Mouse (Mus musculus) cerebellum, postnatal 4 days (tissue): ENCODE results near the gene Osgin1.

Experiments
- DNase-seq, 2 experiments: peaks; one replicate each; pipeline ENCODE4 v3.0.0; 2022; ENCODE audit warnings: low spot score in 2 of 2, mixed read lengths in 1 of 2

The Osgin1 gene

DNA sequence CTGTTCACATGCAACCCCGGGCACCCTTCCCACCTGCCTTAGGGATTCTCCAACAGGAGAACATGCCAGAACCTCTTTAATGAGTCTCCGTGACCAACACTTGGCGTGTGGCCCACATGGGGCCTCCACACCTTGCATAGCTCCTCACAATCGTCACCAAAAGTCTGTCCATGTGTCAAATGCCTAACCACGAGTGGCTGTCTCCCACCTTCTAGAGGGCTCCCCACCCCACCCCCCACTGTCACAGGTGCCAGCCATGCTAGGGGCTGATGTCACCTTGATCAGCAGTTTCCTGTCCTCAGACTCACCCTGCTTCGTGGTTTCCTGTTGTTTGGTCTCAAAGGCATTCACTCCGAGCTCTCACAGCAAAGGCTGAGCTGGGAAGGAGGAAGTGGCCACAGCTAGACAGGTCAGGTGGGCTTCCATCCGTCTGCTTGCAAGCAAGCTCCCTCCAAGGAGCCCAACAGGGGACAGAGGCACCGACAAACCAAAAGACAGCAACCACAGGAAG, 10.2 kb upstream of the Osgin1 start:
- no peak for DNase-seq

DNA sequence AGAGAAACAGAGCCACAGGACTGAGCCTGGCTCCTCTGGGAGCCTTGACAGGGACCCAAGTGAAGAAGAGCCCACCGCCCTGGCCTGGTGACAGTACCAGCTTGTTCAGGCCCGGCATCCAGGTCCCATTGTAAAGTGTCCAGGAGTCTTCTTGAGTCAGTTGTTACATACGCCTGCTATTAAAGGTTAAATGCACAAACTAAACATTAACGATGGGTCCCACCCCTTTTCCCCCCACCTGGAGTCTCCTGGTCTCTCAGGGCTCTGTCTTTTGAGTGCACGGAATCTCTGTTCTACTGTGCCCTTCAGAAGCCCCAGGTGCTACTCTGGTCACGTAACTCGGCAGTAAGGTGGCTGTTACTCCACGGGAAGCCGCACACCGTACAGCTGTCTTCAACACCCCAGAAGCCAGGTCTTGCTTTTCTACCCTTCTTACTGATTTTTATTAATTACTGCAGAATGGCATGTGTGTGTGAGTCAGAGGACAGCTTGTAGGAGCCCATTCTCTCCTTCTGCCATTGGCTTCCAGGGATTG, 9.7 kb upstream of the Osgin1 start:
- no peak for DNase-seq

DNA sequence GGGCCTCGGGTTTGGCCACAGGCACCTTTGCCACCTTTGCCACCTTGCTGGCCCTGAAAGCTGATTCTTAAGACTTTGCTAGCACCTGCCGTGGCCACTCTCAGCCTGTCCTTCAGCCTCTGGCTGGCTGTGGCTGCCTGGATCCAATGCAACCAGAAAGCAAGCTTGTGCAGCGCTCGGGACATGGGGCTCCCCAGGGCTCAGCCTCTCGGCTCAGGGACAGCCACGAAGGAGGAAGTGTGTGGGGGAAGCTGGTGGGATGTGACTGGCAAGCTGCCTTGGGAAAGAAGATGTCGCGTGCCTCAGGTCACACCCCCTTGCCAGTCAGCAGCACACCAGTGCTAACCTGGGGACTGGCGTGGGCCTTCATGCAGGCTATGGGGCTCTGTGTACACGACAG, 9.2 kb upstream of the Osgin1 start:
- no peak for DNase-seq

DNA sequence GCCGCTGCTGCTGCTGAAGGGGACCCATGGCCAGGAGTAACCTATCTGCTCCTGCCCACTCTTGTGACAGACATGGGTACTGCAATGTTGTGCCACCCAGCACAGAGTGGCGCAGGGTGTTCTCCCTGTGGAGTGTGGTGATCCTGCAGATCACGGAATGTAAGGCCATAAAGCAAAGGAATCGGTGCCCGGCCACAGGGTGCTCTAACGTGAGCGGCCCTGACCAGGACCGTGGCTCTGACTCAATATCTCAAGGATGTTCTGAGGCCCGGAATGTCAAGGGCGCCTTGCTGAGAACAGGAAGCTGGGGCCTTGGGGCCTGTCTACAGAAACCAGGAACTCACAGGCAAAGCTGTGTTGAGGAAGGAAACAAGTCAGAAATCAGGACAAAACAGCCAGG, 8.4 kb upstream of the Osgin1 start:
- DNase-seq: no peak

DNA sequence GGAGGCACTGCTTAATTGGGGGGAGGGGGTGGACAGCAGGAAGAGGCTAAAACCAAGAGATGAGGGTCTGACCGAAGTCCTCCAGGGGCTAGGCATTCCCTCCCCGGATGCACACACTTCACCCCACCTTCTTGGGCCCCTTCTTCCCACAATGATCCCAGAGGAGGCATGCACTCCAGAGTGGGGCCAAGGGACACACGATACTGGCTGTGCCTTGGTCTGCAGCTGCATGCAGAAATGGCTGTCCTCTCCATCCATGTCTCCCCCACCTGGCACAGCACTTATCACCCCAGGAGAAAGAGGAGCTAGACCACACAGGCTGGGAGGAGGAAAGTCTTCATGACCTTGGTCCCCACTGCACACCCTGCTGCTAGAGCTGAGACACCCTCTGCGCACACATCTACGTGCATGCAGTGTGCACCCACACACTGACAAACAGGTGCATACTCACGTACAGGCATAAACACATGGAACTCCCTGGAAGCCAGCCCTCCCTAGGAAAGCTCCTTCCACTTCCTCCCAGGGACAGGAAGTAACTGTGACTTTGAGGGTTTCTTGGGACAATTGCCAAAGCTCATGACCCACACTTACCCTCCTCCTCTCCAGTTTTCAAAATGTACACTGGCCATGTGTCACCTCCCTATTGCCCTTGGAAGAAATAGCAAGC, 7.7 kb upstream of the Osgin1 start:
- DNase-seq: no peak

DNA sequence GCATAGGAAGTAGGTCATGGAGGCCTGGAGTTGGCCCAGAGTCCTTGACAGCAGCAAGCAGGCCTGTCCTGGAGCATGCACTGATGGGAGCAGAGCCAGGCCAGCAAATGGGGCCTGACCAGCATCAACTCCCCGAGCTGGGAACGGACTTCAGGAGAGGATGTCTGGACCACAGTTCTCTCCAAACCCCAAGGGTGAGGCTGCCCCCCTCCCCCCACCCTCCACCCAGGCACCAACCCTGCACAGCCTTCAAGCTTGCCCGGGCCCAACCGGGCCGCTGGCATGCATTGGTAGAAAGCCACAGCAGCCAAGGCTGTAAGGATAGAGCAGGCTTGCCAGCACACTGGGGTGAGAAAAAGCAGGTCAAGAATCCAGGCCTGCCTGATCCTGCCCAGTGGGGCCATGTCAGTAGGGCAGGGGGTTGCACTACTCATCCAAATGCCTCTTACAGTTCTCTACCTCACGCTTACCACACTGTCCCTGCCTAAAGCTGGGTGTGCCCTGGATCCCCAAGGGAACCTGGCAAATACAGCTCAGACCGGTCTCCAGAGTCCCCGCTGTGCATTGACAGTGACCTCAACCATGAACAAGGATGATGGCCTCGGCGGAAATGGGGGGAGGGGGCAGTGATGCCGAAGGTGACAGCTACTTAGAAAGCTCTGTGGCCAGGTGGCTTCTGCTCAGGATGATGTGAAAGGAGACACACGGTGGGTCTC, 6.1 kb upstream of the Osgin1 start:
- DNase-seq: no peak

DNA sequence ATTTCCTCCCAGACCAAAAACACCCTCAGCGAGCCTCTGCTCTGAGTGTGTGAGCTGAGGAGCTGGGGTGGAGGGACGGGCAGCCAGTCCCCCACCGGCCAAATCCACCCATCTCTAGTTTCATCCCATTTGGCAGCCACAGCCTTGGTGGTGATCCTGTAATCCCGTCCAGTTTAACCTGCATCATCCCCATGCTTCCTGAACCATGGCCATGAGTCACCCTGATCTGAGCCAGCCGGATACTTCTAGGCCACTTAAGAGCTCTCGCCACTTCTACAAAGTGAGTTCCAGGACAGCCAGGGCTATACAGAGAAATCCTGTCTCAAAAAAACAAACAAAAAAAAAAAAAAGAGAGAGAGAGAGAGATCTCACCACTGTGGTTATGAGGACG, 5.6 kb upstream of the Osgin1 start:
- DNase-seq: no peak

DNA sequence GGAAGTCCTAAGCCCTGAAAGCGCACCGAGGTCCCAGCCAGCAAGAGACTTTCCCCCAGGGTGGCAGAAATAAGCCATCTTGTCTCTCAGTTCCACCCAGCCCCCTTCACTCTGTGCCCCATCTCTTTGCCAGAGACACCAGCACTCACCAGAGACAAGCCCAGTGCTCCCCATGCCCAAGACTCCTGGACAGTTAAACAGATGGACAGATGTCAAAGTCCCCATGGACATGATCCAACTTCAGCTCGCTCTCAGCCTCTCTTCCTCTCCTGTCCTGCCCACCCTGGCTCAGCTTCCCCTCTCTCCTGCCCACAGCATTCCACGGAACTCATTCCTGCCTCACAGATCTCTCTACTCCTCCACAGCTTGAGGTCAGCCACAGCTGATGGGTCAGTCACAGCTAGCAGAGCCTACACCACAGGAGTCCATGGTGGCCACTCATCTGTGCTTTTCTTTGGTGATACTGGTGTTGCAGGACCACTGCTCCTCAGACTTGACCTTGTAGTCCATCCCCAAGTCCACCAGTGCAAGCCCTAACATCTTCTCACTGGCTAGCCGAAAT, 5.1 kb upstream of the Osgin1 start:
- no peak for DNase-seq

DNA sequence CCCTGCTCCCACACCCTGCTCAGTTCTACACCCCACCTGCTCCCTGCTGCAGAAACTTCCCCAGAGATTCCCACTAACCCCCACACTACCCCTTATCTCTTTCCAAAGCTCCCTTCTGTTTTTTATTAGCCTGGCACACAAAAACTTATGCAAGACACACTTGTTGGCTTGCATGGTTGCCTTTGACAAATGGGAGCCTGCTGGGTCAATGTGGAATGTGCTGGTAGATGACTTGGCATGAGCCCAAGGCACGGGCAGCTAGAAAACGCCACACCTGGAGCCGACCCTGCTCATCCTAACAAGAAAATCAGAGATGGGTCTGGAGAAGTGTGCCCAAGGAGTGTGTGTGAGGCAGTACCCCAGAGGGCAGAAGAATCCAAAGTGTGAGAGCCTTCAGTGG, 4.4 kb upstream of the Osgin1 start:
- DNase-seq: no peak

DNA sequence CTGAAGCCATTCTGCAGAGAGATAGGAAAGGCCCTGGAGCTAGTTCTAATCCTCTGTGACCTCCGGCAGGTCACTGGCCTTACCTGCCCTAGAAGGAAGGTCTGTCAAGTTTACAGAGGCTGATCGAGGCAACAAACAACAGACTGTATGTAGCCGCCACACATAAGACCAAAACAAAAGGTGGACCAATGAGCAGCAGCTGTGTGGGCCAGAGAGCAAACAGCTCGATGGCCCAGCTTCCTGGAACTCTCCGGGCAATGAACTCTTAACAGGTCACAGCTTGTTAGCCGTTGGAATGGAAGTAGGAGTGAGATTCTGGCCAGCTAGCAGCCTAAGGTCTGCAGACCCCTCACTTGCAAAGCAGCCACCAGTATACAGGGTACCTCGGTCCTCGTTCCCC, 3.7 kb upstream of the Osgin1 start:
- DNase-seq: no peak

DNA sequence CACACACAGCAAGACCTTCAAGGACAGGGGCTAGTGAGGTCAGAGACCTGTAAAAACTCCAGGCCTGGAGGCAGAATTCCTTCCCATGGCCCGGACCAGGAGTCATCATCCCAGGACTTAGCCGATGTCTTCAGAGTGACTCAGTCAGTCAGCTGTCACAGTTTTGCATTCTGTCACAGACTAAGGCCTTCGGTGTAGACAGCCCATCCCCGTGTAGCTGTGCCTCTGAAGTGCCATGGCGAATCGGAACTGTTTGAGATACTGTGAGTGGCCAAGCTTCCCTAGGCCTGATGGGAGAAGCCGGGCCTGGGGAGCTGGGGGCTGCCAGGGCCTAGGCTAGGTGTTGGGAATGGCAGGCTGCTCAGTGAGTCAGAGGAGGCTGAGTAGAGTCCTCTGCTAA, 3.2 kb upstream of the Osgin1 start:
- DNase-seq: no peak

DNA sequence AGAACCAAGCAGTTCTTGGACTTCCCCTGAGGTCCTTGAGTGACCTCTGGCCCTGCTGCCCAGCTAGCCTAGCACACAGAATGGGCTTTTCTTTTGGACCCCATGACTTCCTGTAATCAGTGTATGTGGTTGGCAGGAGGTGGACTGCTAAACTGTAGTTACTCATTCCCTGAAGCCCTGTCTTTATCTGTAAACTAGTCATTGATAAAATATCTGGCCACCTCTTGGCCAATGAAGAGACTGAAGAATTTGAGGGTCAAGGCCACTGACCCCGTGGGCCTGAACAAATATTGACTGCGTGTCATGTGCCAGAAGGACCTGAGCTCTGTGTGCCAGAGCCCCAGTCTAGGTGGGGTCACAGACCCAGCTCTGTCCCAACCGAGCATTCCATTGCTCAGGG, 1.6 kb upstream of the Osgin1 start:
- DNase-seq: no peak

DNA sequence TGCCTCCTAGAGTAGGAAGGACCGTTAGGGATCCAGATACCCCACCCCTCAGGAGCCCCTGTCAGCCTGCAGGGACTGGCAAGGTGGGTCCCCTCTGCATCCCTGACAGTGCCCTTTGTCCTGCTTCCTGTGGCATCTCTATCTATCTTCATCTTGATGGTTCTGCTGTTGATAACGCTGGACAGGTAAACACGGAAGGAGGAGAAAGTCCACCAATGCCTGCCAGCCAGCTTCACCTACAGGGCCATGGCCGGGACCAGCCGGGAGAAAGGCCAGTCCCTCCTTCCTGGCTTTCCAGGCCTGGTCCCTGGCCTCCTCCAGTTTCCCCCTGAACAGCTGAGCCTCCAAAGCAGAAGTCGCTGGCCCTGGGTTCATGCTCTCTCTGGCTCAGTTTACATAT, 645 bp downstream of the Osgin1 start:
- DNase-seq: no peak

DNA sequence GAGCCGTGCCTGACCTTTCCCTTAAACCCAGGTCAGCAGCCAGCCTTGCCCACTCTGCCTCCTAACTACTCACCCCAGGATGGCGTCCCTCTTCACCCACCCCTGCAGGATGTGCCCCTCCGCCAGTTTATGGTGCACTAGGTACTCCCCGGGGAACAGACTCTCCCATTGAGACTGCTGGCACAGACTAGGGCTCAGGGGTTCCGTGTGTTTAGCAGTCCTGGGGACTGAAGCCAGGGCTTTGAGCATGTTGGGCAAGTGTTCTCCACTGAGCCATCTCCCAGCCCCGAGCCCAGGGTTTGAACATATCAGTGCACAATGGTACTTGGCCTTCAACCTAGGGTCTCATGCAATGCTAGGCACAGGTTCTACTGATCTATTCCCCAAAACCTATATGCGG, 1.6 kb downstream of the Osgin1 start:
- DNase-seq: no peak

DNA sequence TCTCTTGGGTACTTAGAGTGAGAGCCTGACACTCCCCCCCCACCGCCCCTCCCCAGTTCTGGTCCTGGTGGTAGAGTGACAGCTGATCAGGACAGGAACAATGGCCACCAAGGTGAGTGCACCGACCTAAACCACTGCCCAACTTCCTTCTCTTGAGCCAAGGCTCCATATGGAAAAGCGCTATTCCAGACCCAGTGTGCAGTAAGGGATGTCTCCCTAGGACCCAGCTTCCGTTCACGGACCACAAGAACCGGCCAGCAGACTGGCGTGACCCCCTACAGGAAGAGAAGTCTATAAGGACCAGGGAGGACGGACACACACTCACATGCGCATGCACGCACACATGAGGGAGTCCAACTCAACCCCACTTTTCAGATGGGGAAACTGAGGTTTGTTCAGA, 2.4 kb downstream of the Osgin1 start:
- no peak for DNase-seq

DNA sequence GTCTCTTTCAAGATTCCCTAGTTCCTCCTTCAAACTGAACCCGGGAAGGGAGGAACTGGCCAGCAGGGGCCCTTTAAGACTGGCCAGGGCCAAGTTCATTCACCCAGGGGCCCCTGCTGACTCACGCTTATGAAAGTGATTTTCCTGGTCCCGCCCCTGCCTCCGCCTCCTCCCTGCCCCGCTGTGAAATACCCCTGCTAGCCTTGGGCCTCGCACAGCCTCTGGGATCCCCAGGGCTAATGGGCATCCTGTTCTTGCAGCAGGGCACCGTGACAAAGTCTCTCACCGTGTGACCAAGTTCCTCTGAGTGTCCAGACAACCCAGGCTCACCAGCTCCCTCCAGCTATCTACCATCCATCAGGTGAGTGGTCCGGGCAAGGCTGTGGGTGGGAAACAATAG, 3.0 kb downstream of the Osgin1 start:
- DNase-seq: no peak

DNA sequence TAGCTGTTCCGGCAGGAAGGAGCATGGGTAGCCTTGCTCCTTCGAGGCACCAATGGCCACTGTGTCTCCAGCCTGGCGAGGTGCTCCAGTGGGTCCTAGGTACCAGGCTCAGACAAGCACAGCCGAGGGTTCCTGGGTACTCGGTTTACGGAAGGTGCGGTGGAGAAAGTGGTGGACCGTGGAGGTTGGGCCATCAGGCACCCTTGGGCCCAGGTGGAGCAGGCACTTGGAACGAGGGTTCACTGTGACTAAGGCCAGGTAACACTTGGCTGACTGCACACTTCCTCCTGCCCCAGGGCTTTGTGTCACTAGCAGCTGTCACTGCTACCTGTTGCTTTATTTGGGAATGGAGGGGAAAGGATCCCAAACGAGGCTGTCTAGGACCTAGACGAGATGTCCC, 3.6 kb downstream of the Osgin1 start:
- no peak for DNase-seq

DNA sequence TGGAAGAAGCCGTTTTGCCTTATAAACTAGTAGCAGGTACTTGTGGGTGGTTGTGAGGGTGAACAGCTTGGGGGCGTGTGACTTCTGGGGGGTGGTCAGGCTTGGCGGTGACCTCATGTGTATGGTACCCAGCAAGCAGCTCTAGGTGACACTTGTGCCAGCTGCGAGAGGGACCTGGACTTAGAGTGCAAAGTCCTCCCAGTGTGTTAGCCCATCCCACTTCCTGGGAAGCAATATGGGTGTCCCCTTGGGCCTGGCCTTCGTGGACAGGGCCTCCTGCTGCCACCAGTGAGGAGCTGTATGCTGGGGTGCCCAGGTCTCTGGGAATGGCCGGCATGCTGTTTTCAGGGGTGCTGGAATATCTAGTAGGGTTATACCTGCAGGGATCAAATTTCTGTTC, 5.0 kb downstream of the Osgin1 start:
- DNase-seq: no peak

DNA sequence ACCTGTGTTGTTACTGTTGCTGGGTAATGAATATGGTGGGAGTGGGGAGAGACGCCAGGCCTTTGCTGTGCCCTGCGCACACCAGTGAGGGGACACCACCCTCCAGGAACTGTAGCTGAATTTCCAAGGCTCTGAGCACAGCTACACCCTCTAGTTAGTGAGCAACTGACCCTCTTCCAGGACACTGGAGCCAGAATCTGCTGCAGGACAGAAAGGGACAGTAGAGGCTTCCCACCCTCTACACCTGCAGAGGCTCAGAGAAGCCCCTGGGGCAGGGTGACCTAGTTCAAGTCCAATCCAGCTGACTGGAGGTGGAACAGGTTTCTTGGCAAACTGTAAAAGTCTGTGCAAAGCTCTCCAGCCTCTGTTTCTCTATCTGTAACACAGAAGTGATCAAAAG, 5.5 kb downstream of the Osgin1 start:
- no peak for DNase-seq

DNA sequence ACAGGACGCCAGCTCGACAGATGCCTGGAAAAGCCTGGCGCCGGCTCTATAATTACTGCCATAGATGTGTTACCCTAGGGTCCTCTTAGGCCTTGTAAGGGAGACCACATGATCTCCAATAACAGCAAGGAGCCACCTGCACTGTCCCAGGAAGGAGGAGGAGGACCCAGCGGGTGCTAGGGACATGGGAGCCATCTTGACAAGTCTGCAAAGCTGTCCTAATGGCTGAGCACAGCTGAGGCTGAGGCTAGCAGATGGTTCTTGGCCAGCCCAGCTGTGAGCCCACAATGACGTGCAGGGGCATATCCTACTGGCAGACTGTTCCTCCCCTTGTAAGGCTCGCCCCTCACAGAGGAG, 5.9 kb downstream of the Osgin1 start:
- DNase-seq: no peak

DNA sequence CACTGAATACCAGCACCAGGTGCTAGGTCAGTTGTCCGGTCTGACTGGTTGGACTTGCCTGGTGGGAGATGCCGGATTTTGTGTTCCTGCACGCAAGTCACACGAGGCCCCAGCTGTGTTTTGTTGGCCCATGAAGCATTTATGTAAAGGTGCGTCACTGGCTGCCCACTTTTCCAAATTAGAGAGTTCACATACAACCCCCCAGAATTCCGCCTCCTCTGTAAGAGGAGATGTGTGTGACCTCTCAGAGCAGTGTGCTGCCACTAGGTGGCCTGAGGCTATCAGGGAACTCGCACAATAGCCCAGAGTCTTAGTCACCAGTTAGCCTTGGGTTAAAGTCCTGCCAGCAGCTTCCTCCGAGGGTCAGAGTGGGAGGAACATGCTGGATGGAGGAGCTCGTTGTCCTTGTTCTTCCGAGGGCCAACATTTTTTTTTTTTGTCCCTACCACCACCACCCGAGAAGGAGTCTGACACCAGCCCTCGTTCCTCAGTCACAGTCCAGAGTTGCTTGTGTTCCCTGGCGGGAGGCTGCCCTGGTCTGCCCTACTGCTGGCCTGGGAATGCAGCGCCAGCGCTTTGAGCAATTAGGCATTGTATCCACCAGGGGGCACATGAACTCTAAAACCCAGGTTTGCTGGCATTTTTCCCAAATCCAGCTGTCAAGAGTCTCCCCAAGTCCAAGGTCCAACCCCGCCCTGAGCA, 6.5 kb downstream of the Osgin1 start:
- DNase-seq: peak in 1 of 2 experiments; percentile 57

DNA sequence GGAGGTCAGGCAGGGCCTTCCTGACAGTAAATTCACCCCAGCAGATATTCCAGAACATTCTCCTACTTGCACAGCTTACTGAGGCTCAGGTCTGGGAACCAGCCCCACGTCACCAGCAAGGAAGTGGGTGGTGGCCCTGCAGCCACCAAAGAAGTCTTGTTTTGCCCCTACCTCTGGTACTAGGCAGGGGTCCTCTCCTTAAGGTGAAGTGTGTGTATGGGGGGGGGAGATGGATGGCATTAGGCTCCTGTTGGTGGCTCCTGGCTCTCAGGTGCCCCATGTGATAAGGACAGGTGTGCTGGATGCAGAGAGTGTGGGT, 7.0 kb downstream of the Osgin1 start:
- DNase-seq: no peak

DNA sequence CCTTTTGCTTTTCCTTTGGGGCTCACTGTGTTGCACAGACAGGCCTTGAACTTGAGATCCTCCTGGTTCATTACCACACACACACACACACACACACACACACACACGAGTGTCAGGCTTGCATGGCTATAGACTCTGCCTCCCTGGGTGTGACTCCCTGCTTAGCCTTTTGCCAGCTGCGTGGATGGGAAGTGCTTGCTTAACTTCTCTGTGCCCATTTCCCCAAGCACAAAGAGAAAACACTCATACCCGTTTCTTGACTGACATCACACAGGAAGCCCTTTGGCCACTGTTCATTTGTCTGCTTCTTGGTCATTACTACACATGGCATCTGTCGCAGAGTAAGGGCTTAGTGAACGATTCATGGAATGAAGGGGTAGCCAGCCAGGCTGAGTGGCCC, 8.1 kb downstream of the Osgin1 start:
- no peak for DNase-seq
